ENCODE assay signal across 19 mouse cellular contexts in the genomic region with DNA sequence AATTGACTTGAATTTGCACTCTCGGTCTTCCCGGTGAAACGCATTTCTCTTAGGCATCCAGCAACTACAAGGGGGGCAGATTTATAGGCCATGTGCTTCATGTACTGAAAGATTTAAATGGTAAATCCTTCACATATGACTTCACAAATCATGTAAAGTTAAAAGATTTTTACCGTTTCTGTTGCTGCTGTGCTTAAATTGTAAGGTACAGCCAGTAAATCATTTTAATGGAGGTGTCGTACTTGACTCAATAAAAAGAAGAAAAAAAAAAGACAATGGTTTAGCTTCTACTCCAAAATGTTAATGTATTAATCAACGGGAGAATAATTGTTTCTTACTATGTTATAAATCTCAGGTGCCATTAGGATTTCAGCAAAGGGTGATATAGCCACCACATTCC.
"Had no signal": no experiment of that assay in that cellular context is flagged by ENCODE, and none has a peak within 500 bp of the region (broad histone marks: within the 10 kb centered on the region; RNA-seq: fewer than 3 reads in every experiment).

No protein-coding gene starts in this region.

- H3K4me3 ChIP-seq: kidney, embryonic 15.5 days; limb, embryonic 15.5 days; midbrain, embryonic 10.5 days; midbrain, embryonic 13.5 days; neural tube, embryonic 12.5 days had no signal

- H3K9me3 ChIP-seq: kidney, embryonic 15.5 days; limb, embryonic 15.5 days; midbrain, embryonic 10.5 days; midbrain, embryonic 13.5 days; neural tube, embryonic 12.5 days had no signal

- H3K36me3 ChIP-seq: kidney, embryonic 15.5 days; limb, embryonic 15.5 days; midbrain, embryonic 10.5 days; midbrain, embryonic 13.5 days had no signal

- DNase-seq: kidney, adult 2 months; kidney, postnatal 14 days; kidney, postnatal 4 days; left cerebral cortex, postnatal 4 days; liver, postnatal 0 days; lung, embryonic 14.5 days; right cerebral cortex, postnatal 25 days; thymus, adult 18-20 months; thymus, postnatal 4 days had no signal

- ATAC-seq: intestine, postnatal 0 days; liver, postnatal 0 days; lung, postnatal 0 days; midbrain, embryonic 13.5 days had no signal

- H3K4me2 ChIP-seq: kidney, embryonic 15.5 days; limb, embryonic 15.5 days; liver, embryonic 11.5 days; lung, embryonic 14.5 days; midbrain, embryonic 13.5 days; neural tube, embryonic 12.5 days had no signal

- H3K9ac ChIP-seq: kidney, embryonic 15.5 days; limb, embryonic 15.5 days; liver, embryonic 14.5 days; liver, postnatal 0 days; lung, embryonic 14.5 days; midbrain, embryonic 13.5 days; neural tube, embryonic 12.5 days had no signal

- H3K27ac ChIP-seq: kidney, embryonic 15.5 days; limb, embryonic 15.5 days; liver, embryonic 14.5 days; macrophage; midbrain, embryonic 10.5 days; midbrain, embryonic 13.5 days; neural tube, embryonic 12.5 days had no signal

- H3K27me3 ChIP-seq: neural tube, embryonic 12.5 days had no signal
